Mouse (Mus musculus) cerebellum, postnatal 4 days (tissue): ENCODE data around the gene Khdc1c.
A peak's percentile ranks its signal among the peaks of the same experiment; 100 is the strongest.
"Not testable (repeated sequence)": the region's sequence is repeated elsewhere in the genome, so short reads cannot be mapped to it uniquely, and the experiment has no call there.

Experiments
- DNase-seq, 2 experiments: peaks; one replicate each; pipeline ENCODE4 v3.0.0; 2022; ENCODE audit warnings: low spot score in 2 of 2, mixed read lengths in 1 of 2

Gene Khdc1c

DNA sequence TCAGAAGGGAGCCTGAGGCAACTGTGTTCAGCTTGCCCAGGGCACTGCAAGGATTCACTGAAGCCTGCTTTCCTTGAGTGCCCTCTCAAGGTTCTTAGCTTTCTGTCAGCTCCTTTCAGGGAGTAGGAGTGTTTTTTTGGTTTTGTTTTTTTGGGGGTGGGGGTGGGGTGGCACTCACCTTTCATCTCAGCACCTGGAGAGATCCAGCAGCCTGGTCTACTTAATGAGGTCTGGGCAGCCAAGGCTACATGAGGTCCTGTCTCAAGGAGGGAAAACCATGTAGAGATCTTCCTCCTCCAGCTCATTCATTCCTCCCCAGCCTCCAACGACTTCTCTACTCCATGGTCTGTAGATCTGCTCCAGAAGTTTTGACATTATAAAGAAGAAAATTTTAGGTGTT is at the start of gene Khdc1c:
Khdc1c (plus strand) TSS at position 301 of the 400 bp plus-strand sequence.
- not testable (repeated sequence) for DNase-seq

DNA sequence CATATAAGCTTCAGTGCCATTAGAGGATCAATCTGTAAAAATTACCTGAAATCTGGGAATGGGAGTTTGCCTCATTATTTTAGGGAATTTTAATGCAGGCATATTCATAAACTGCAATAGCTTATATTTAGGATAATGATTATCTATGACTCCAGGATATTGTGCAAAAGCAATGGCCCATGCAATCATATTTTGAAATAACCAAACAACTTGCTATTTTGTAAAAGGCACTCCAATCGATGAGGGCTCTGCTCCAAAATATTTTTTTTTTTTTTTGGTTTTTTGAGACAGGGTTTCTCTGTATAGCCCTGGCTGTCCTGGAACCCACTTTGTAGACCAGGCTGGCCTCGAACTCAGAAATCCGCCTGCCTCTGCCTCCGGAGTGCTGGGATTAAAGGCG is 47.9 kb upstream of the Khdc1c start:
- not testable (repeated sequence) for DNase-seq

DNA sequence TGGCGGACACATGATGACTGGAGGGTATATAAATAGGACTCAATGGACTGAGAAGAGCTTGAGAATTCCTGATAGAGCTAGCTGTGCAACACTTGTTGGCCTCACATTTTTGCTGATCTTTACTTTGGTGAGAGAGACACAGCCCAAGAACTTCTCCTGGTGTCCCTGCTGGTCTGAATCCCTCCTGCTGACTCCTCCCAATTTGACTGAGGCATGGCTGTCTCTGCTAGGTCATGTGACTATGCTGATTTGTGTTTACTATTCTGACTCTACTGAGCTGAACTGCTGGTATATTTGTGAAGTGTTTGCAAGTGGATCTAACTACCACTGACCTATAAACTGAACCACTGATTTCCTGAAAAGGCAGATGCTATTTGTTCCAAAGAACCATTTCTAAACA is 46.5 kb upstream of the Khdc1c start:
- no peak for DNase-seq

DNA sequence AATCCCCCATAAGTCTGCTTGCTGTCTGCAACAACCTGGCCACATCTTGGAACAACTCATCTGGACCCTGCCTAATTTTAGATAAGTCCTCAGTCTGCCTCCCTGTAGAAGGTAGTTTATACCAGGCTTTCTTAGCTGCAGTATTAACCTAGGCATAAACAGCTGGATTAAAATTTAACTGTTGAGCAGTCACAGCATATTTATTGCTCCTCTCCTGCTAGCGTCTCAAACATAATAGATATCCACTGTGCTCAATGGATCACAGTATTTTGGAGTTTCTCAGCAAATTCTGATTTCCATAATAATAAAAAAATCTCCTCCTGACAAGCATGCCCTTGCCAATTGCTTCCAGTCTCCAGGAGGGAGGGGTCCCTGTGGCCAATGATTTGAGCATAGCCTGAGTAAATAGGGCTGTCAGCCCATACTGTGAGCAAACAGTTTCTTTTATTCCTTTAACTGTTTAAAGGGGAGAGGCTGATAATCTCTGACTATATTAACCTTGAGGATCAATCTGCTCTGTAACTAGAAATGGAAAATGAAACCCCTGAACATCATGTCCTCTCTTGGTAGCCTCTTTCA is 44.0 kb upstream of the Khdc1c start:
- DNase-seq: no peak

DNA sequence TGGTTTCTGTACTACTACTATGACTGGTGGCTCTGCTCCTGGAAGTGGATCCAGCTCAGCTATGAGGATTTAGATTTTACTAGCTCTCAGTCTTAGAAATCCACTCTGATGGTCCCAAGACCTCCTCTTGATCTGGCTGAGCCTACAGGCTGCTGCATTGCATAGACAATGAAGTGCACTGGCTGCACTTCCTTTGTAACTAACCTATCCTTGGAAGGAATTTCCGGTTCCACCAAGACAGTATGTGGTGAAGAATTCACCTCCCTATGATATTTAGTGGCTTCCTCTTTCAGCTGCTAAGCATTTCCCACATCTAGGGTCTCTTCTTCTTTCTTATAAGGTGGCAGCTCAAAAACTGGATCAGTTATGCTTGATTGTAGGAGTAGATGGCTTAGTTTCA is 43.5 kb upstream of the Khdc1c start:
- DNase-seq: no peak

DNA sequence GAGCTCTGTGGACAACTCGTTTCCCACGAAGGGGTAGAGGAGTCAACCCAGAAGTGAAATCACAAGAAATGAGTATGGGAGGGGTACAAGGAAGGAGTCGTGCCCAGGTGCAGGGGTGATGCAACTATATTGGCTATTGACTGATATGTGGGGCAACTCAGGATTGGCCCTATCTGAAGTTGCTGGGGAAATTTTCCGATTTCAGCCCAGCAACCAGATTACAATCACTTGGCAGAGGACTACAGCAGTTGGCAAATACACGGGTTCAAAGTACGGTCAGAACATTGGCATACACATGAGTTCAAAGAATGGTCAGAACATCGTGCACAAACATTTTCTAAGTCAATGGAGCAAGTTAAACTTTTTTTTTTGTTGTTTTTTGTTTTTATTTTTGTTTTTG is 41.4 kb upstream of the Khdc1c start:
- DNase-seq: no peak

DNA sequence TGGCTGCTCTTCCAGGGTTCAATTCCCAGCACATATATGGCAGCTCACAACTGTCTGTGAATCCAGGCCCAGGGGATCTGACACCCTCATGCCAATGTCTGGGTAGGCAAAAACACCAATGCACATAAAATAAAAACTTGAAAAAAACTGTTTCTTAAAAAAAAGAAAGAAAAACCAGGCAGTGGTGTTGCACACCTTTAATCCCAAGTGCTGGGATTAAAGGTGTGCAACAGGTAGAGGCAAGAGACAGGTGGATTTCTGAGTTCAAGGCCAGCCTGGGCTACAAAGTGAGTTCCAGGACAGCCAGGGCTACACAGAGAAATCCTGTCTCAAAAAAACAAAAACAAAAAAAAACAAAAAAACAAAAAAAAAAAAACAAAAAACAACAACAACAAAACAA is 37.0 kb upstream of the Khdc1c start:
- DNase-seq: not testable (repeated sequence)

DNA sequence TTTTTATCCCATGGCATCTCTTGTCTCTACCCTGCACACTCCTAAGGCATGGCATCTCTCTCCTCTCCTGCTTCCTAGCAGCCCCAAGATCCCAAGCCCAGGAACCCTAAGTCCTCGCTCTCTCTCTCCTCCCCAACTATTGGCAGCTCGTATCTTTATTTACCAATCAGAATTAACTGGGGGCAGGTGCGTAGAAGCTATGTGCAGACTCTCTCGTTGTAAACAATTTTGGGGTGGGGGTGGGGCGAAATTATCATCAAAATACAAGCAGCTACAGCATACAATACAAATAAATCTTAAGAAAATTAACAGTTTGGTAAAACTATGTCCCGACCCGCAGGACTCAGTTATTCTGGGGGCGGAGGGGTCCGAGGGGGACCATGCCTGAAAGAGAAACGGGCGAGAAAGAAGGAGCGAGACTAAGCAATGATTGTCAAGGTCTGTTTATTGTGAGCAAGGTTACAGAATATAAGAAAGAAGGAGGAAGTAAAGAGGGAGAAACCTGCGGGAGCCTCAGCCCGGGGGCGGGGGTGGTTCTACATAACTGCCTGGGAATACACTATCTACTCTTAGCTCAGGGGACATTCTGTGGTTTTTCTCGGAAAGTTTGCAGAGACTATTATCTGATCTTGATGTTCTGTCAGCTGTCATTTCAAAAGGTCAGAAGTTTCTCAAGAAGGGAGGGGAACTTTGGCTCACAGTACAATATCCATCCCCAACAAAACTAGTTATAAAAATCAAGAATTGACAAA is 34.7 kb upstream of the Khdc1c start:
- DNase-seq: no peak

DNA sequence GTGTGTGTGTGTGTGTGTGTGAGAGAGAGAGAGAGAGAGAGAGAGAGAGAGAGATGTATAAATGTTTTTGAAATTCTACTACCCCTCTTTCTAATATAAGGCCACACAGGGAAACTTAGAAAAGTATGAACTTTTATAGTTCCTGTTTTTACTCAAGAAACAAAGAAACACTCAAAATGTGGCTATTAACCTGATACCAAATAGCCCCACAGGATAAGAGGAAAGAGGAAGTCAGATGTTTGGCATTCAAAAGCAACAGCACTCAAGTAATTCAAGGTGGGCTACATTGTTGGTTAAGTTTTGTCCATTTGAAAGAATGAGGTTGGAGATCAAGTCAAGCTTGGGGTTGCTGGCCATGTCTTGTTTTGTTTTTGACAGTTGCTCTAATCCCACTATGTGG is 32.3 kb upstream of the Khdc1c start:
- DNase-seq: no peak

DNA sequence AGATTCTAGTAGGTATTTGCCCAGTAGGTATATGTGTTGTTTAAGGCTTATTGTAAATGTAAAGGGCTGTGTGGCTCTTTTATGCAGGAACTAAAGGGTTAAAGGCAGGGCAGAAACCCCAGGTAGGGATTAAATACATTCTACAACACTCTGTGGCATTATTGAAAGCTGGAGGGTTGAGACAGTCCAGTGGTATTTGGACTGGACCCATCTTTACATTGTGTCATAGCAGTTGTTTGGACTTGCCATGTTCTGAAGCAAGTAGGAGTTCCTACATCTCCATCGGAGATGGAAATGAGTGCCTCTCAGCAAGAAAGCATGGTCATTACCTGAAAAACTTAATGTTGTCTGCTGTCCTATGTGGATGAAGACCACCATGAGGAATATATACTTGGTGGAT is 27.4 kb upstream of the Khdc1c start:
- DNase-seq: no peak

DNA sequence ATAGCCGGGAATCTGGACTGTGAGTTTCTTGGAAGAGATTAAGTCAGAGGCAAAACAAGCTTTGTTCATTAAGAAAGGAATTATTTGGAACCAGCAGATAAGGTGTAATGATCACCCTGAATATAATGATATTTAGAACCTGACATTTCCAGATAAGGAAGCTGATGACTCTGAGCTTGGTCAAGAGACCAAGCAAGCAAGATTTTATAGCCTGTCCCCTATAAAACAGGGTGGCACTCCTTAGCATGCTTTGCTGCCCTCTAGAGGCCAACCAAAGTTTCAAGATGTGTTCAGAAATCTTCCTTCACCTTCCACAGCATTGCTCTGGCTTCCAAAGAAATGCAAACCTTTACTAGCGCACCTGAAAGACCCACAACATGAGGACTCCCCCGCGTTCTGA is 23.9 kb upstream of the Khdc1c start:
- DNase-seq: peak in 1 of 2 experiments; percentile 46

DNA sequence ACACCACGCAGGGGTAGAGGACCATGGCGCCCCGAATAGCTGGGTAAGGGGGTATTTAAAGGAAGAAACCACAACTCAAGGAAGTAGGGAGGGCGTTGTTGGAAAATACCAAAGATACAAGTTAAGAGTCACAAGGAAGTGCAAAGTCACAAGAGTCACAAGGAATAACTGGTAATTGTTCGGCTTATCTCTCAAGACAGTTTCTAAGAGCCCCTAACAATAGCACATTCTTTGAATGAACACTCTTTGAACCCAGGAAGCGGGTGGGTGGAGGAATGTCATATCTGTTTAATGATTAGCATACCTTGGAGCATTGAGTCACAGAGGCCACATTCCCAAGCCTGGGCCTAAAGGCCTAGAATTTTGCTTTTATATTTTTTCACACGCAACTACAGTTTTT is 23.4 kb upstream of the Khdc1c start:
- DNase-seq: not testable (repeated sequence)

DNA sequence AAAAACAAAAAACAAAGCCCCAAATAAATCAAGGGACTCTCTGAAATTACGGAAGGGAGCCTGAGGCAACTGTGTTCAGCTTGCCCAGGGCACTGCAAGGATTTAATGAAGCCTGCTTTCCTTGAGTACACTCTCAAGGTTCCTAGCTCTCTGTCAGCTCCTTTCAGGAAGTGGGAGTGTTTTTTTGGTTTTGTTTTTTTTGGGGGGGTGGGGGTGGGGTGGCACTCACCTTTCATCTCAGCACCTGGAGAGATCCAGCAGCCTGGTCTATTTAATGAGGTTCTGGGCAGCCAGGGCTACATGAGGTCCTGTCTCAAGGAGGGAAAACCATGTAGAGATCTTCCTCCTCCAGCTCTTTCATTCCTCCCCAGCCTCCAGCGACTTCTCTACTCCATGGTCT is 18.8 kb upstream of the Khdc1c start, which contains the start of gene Khdc1a:
Khdc1a (plus strand) TSS at position 301 of the 400 bp plus-strand sequence.
- no peak for DNase-seq

DNA sequence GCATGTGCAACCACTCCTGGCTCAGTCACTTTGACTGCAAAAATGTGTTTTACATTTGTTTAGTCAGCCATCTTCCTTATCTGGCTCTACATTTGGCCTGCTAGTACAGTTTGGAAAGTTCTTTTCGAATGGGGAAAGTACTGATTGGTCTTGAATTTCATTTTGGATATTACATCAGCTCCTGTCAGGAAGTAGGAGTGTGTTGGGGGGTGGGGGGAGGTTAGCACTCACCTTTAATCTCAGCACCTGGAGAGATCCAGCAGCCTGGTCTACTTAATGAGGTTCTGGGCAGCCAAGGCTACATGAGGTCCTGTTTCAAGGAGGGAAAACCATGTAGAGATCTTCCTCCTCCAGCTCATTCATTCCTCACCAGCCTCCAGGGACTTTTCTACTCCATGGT is 15.1 kb downstream of the Khdc1c start, which contains the start of gene Khdc1b:
Khdc1b (plus strand) TSS at position 301 of the 400 bp plus-strand sequence.
- no peak for DNase-seq

DNA sequence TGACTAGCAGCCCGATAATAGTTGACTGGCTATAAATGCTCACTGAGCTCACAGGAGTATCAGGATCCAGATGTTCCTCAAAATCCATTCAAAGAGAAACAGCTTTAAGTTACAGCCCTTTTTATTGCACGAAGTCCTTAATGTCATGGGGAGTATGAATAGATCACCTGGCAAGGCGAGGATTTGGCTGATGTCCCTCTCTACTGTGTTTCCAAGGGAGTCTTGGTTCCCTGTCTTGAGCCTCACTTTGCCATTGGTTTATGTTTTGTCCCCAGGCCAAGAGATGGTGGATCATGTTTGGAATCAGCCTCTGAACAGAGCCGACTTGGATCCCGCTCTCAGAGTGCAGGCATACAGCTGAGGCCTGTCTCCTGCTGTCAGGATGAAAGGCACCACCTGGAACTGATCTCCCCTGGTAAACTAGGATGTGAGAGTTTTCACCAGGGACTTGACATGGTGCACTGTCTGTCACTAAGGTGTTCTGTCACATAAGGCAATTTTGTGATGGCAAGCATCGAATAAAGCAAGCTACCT is 23.1 kb downstream of the Khdc1c start:
- DNase-seq: no peak

DNA sequence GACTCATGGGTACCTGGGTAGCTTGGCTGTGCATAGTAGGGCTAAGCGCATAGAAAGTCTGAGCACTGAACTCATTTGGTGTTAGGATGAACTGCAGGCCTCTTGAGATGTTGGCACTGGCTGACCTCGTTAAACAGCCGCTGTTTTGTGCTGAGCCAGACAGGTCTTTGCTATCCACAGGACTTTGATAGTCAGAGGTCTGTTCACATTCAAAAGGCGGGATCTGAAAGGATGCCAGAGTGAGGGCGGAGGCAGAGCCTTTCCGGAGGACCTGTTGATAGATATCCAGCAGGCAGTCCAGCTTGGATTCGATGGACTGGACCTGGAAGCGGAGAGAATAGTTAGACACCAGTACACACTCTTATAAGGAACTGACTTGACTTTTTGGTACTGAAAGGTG is 34.7 kb downstream of the Khdc1c start:
- DNase-seq: no peak

DNA sequence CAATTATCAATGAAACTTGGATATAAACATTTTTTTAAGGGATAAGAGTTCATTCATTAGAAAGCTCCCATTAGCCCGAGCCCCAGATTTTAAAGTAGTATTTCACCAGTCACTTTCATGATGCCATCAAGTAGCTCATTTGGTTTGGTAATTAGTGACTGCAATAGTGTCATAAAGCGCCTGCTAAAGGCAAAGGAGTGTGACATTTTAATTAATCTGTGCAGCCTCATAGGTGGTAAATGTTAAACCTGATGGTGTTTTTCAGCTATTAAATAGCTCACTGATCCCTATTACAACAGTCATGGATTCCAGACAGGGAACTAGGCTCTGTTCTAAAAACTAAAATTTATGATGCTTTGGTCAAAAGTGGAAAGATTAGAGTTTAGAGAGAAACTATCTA is 39.1 kb downstream of the Khdc1c start:
- DNase-seq: no peak

DNA sequence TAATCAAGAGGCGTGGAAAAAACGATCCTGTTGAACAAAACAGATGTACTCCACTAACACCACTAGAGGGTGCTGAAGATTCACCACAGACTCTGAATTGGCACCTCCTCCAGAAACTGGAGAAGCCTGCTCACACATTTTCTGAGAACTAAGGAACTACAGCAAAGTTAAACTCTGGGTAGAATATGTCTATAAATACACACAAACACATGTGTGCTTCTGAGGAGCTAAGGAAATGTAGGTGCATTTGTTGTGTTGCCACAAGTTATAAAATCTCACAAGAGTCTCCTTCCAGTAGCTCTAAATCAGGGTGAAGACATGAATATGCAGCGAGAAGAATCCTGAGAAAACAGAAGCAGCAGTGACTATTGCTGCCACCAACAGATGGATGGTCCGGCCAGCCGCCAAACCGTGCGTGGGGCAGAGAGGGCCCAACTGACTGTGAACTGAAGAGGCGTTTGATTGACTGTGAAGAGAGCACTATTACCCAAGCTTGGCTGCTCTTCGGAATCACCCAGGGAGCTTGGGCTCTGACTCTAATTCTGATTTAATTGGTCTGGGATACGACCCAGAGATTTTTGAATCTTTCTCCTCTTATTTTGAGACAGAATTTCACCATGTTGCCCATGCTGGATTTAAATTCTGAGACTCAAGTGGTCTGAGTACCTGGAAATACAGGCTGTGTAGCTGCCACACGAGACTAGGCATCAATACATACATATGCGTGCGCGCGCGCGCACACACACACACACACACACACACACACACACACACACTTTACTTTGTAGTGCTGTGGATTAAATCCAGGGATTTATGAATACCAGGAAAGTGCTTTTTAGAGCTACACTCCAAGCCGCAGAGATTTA is 43.4 kb downstream of the Khdc1c start:
- peak; percentile 57 to 86 for DNase-seq

DNA sequence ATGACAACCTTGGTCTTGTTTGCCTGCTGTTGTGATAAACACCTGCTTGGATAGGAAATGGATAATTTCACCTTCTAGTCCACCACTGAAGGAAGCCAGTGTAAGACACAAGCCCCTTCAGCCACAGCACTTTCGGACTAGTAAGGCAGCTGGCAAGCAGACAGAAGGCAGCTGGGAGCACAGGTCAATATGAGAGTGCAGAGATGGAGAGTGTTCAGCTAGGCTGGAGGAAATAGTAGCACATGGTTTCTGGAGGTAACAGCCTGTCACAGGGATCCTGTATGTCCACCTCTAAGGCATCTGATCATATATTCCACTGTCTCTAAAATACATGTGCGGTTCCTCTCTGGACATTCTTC is 44.0 kb downstream of the Khdc1c start:
- DNase-seq: peak in 1 of 2 experiments; percentile 17

DNA sequence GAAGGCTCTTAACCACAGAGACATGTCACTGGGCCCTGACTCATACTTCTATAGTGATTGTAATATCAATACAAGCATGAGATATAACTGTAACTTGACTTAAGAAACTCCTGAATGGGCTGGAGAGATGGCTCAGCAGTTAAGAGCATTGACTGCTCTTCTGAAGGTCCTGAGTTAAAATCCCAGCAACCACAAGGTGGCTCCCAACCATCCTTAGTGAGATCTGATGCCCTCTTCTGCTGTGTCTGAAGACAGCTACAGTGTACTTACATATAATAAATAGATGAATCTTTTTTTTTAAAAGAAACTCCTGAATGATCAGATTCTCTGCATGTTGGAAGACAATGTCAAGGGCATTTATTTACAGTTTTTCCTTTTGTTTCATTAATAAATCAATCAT is 51.2 kb downstream of the Khdc1c start:
- DNase-seq: no peak
